Mouse (Mus musculus): ENCODE results near the gene Usp17lc. TPM values are rescaled to one million over a fixed set of nuclear protein-coding genes. Genes with fewer than 3 reads are reported as not detected.

Usp17lc gene
- polyA plus RNA-seq, 1 experiment from 2014 or later: not detected

Small RNAs within 50 kb of the gene (microRNA-seq; reads per million reads assigned to microRNA genes)
- gene Gm25774: not detected

Other genes starting within 250 kb of the Usp17lc start
- gene Olfr591, start 236.7 kb upstream of the Usp17lc start, polyA plus RNA-seq (2014; fragmentation: Nextera tagmentation; extraction: Ambion mirVana): not detected in 2 replicates
- not detected in 2 replicates for gene Olfr592, start 230.3 kb upstream of the Usp17lc start, polyA plus RNA-seq (2014; fragmentation: Nextera tagmentation; extraction: Ambion mirVana)
- not detected in 2 replicates for gene Olfr593, start 203.2 kb upstream of the Usp17lc start, polyA plus RNA-seq (2014; fragmentation: Nextera tagmentation; extraction: Ambion mirVana)
- not detected in 2 replicates for gene Olfr594, start 198.1 kb upstream of the Usp17lc start, polyA plus RNA-seq (2014; fragmentation: Nextera tagmentation; extraction: Ambion mirVana)
- gene Usp17ld, start 162.6 kb upstream of the Usp17lc start, polyA plus RNA-seq (2014; fragmentation: Nextera tagmentation; extraction: Ambion mirVana): not detected in 2 replicates
- not detected in 2 replicates for gene Olfr596, start 109.4 kb upstream of the Usp17lc start, polyA plus RNA-seq (2014; fragmentation: Nextera tagmentation; extraction: Ambion mirVana)
- not detected in 2 replicates for gene Olfr597, start 98.8 kb upstream of the Usp17lc start, polyA plus RNA-seq (2014; fragmentation: Nextera tagmentation; extraction: Ambion mirVana)
- gene Olfr598, start 91.5 kb upstream of the Usp17lc start, polyA plus RNA-seq (2014; fragmentation: Nextera tagmentation; extraction: Ambion mirVana): not detected in 2 replicates
- gene Olfr599, start 79.2 kb upstream of the Usp17lc start, polyA plus RNA-seq (2014; fragmentation: Nextera tagmentation; extraction: Ambion mirVana): not detected in 2 replicates
- gene Olfr600, start 65.4 kb upstream of the Usp17lc start, polyA plus RNA-seq (2014; fragmentation: Nextera tagmentation; extraction: Ambion mirVana): not detected in 2 replicates
- gene Olfr601, start 52.4 kb upstream of the Usp17lc start, polyA plus RNA-seq (2014; fragmentation: Nextera tagmentation; extraction: Ambion mirVana): not detected in 2 replicates
- gene Olfr603, start 28.9 kb upstream of the Usp17lc start, polyA plus RNA-seq (2014; fragmentation: Nextera tagmentation; extraction: Ambion mirVana): not detected in 2 replicates
- gene Olfr605, start 30.4 kb downstream of the Usp17lc start, polyA plus RNA-seq (2014; fragmentation: Nextera tagmentation; extraction: Ambion mirVana): not detected in 2 replicates
- gene Olfr606, start 34.0 kb downstream of the Usp17lc start, polyA plus RNA-seq (2014; fragmentation: Nextera tagmentation; extraction: Ambion mirVana): not detected in 2 replicates
- gene Olfr607, start 49.1 kb downstream of the Usp17lc start, polyA plus RNA-seq (2014; fragmentation: Nextera tagmentation; extraction: Ambion mirVana): not detected in 2 replicates
- not detected in 2 replicates for gene Olfr608, start 54.8 kb downstream of the Usp17lc start, polyA plus RNA-seq (2014; fragmentation: Nextera tagmentation; extraction: Ambion mirVana)
- not detected in 2 replicates for gene Olfr609, start 83.0 kb downstream of the Usp17lc start, polyA plus RNA-seq (2014; fragmentation: Nextera tagmentation; extraction: Ambion mirVana)
- gene Olfr610, start 97.0 kb downstream of the Usp17lc start, polyA plus RNA-seq (2014; fragmentation: Nextera tagmentation; extraction: Ambion mirVana): not detected in 2 replicates
- not detected in 2 replicates for gene Olfr611, start 105.8 kb downstream of the Usp17lc start, polyA plus RNA-seq (2014; fragmentation: Nextera tagmentation; extraction: Ambion mirVana)
- gene Olfr612, start 127.6 kb downstream of the Usp17lc start, polyA plus RNA-seq (2014; fragmentation: Nextera tagmentation; extraction: Ambion mirVana): not detected in 2 replicates
- gene Olfr613, start 133.0 kb downstream of the Usp17lc start, polyA plus RNA-seq (2014; fragmentation: Nextera tagmentation; extraction: Ambion mirVana): not detected in 2 replicates
- gene Olfr615, start 141.0 kb downstream of the Usp17lc start, polyA plus RNA-seq (2014; fragmentation: Nextera tagmentation; extraction: Ambion mirVana): not detected in 2 replicates
- gene Olfr616, start 154.1 kb downstream of the Usp17lc start, polyA plus RNA-seq (2014; fragmentation: Nextera tagmentation; extraction: Ambion mirVana): not detected in 2 replicates
- gene Olfr617, start 158.0 kb downstream of the Usp17lc start, polyA plus RNA-seq (2014; fragmentation: Nextera tagmentation; extraction: Ambion mirVana): not detected in 2 replicates
- gene Olfr618, start 175.0 kb downstream of the Usp17lc start, polyA plus RNA-seq (2014; fragmentation: Nextera tagmentation; extraction: Ambion mirVana): 0.08 and 0.23 TPM in 2 replicates
- gene Olfr619, start 185.5 kb downstream of the Usp17lc start, polyA plus RNA-seq (2014; fragmentation: Nextera tagmentation; extraction: Ambion mirVana): not detected in 2 replicates
- gene Olfr620, start 197.5 kb downstream of the Usp17lc start, polyA plus RNA-seq (2014; fragmentation: Nextera tagmentation; extraction: Ambion mirVana): not detected in 2 replicates
- gene Olfr622, start 227.6 kb downstream of the Usp17lc start, polyA plus RNA-seq (2014; fragmentation: Nextera tagmentation; extraction: Ambion mirVana): not detected in 2 replicates
- gene Olfr623, start 248.6 kb downstream of the Usp17lc start, polyA plus RNA-seq (2014; fragmentation: Nextera tagmentation; extraction: Ambion mirVana): not detected in 2 replicates

Measured in midbrain, embryonic 14.5 days (tissue).